Mouse (Mus musculus): Measurements from ENCODE around the gene Slc38a2.
A peak's percentile ranks its signal among the peaks of the same experiment; 100 is the strongest.

Slc38a2 gene

GRCm38 (mm10) chr15:96699521-96700511, at the start of gene Slc38a2:
Gene Slc38a2 (minus strand): TSS chr15:96699730.
- peak; percentile 76 for DNase-seq (ENCODE audit: low read depth, low spot score)

- no peak for DNase-seq (ENCODE audit: low read depth, low spot score)
Observed at GRCm38 (mm10) chr15:96749101-96749500, 49.6 kb upstream of the Slc38a2 start.

DNA sequence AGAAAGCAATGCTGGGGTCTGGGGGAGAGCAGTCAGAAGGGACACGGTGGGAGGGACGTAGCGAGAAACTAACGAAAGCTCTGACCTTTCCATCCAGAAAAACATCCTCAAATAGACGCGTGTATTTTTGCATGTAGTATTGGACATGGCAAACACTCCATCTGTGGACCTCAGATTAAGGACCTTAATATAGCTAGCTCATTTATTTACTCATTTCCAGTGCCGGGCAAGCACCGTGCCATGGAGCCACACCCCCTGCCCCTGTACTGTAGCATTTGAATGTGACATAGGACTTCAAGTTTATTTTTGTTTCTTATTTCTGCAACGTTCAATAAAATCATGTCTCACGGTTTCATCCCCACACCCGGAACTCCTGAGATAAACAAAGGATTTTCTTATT, 48.0 kb upstream of the Slc38a2 start:
- no peak for DNase-seq (ENCODE audit: low read depth, low spot score)

- no peak for DNase-seq (ENCODE audit: low read depth, low spot score)
Observed at GRCm38 (mm10) chr15:96746986-96747385, 47.5 kb upstream of the Slc38a2 start.

GRCm38 (mm10) chr15:96745299-96745698, 45.8 kb upstream of the Slc38a2 start:
- DNase-seq (ENCODE audit: low read depth, low spot score): no peak

DNA sequence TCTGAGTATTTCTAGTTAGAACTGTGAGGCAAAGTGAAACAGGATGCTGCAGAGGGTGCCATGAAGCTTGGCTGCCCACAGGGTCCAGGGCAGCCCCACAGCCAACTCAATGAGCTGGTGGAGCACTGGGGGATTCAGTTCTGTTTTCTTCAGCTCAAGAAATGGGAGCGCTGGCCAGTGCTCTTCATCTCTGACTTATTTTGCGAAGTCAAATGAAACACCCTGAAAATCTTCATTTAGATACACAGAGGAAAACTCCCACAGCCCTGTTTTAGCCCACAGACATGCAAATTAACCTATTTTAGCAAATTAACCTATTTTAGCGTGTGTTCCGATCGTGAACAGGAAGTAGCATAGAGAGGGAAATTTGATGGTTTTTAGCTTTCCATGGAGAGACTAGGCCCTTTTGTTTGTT, 45.4 kb upstream of the Slc38a2 start:
- no peak for DNase-seq (ENCODE audit: low read depth, low spot score)

DNA sequence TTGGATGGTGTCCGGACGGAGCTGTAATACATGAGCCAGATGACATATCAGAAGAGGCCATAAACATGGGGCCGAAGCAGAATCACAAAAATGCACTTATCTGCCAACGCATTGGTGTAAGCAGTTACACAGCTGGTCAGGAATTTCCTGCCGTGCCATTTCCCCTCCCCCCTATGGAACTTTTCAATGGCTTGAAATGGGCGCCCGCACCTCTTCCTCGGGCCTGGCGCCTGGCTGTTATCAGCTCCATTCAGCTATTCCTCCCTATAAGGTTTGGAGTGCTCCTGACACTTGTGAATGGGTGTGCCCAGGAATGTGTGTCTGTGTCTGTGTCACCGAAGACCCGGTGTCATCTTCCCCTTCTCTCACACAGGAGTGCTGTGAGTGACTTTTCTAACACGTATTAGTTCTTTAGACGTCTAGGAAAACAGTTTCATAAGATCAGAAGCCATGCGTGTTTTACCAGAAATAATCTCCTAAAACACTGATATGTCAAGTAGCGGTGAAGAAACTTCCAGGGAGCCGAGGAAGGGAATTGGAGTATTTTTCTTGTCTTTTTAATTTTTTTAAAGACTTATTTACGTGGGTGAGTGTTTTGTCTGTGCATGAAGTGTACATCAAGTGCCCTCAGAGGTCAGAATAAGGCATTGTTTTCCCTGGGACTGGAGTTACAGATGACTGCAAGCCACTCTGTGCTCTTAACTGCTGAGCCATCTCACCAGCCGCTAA, 44.8 kb upstream of the Slc38a2 start:
- no peak for DNase-seq (ENCODE audit: low read depth, low spot score)

- DNase-seq (ENCODE audit: low read depth, low spot score): no peak
Observed at GRCm38 (mm10) chr15:96743257-96743656, 43.7 kb upstream of the Slc38a2 start.

GRCm38 (mm10) chr15:96742591-96743241, 43.2 kb upstream of the Slc38a2 start:
- DNase-seq (ENCODE audit: low read depth, low spot score): no peak

DNA sequence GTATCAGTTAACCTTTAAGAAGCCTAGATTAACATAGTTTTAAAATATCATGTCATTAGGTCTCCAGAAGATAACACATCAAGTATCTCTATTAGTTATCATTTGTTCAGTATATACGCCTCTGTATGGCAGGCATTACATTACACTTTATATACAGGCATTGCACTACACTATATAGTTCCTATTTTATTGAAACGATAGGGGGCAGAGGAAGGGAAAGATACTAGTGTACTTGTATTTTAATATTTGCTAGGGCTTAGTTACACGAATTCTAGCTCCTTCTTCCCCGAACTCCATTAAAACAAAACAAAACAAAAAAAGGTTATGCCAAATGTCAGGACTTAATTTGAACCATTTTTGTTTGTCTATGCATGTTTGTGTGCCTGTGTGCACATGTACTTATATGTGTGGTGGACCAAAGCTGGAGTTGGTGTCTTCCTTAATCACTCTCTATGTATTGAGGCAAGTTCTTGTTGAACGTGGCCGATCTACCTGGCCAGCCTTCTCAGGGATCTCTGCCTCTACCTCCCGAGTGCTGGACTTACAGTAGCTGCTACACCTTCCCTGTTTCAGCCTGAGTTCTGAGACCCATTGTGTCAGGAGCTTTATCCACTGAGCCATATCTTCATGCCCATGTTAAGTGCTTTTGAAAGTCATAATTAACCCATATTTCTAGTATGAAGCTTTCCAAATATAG, 41.5 kb upstream of the Slc38a2 start:
- no peak for DNase-seq (ENCODE audit: low read depth, low spot score)

GRCm38 (mm10) chr15:96740091-96740490, 40.6 kb upstream of the Slc38a2 start:
- DNase-seq (ENCODE audit: low read depth, low spot score): no peak

DNA sequence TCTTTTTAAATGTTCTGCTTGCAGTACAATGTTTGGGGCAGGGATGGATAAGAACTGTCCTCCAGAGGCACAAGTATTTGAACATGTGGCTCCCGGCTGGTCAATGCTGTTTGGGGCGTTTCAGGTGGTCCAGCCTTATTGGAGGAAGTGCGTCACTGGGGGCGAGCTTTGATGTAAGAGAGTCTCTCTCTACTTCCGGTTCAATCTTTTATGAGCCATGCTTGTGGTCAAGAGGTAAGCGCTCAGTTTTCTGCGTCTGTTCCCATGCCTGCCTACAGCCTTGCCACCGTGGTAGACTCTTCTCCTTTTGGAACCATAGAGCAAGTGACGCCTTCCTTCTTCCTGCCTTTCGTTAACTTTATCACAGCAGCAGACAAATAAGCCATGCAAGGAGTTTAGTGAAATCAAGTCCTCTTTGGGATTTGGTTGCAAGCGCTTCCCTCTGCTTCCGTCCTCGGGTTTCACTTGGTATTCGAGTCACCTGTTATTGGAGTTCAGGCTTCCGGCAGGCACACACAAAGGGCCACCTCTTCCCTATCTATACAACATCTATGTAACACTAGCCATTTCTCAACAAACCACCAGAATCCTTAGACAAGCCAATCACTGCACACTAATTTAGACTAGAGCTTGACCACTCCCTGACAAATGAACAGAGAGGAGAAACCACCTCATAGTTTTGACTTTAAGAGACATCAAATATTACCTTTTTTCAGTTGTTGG, 37.3 kb upstream of the Slc38a2 start:
- DNase-seq (ENCODE audit: low read depth, low spot score): no peak

DNA sequence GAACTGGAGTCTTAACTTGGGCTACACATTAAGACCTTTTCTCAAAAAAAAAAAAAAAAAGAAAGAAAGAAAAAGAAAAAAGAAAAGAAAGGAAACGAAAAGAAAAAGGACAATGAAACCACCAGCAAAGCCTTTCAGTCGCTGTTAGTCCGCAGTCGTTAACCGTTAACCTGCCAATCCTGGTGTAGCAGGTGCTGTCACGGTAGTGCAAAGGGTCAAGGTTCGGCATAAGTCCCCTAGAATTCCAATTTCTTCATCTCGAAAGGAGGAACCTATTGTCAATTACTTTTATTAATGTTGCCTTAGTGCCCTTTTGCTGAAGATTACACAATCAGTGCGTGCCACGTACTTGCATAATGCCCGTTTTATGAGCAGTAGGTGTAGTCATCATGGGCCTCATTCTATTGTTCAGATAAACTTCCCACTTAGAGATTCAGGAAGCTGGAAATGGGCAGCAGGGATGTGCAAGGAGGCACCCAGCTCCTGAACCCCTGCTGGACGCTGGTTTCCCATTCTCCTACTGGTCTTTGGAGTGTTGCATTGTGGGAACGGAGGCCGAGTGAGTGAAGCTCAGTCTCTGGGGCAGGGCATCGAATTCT, 36.1 kb upstream of the Slc38a2 start:
- DNase-seq (ENCODE audit: low read depth, low spot score): no peak

DNA sequence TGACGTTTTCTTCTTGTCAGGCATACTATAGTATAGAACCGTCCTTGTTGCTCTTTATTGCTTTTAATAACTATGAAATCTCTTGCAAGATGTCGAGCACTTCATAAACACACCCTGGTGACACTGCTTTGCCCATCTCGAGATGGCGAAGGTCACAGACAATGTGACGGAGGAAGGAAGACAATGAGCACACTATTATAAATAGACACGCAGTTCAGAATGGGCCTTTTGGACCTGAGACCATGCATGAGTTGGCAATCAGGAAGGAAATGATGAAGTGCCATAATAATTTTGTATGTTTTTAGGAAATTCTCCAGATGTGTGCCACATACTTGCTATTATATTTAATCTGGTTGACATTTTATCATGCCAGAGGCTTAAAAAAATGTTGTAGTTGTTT, 34.9 kb upstream of the Slc38a2 start:
- DNase-seq (ENCODE audit: low read depth, low spot score): no peak

GRCm38 (mm10) chr15:96730416-96730815, 30.9 kb upstream of the Slc38a2 start:
- DNase-seq (ENCODE audit: low read depth, low spot score): no peak

DNA sequence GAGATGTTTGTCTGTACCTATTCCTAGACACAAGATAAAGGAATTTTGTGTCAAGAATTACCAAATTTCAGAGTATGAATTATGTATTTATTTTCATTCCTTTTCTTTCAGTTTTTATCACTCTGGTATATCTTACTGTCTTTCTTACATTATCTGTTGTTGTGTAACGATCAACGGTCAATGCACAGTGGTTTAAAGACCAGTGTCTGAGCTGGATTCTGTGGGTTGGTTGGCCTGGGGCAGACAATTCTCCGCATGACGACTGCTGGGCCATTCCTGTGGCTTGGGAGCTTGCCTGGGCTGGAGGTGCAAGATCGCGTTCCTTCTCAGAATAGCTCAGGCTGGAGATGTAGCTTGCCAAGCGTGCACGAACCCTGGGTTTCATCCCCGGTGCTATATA, 30.3 kb upstream of the Slc38a2 start:
- no peak for DNase-seq (ENCODE audit: low read depth, low spot score)

GRCm38 (mm10) chr15:96728993-96729392, 29.5 kb upstream of the Slc38a2 start:
- DNase-seq (ENCODE audit: low read depth, low spot score): no peak

DNA sequence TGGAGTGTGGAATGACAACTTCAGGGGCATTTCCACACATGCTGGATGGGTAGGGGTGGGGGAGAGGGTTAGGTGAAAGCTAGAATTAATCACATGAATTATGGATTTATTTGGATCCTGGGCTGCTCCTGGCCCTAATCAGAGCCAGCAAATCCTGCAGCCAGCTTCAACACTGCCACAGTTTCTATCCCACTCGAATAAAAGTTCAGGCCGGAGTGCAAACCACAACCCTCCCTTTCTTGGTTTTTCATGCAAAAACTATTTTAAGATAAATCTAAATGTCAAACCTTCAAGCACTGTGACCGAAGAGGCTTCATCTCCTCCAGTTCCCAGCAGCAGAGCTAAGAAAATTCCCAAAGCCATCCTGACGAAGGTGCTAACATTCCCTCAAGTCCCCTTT, 28.8 kb upstream of the Slc38a2 start:
- DNase-seq (ENCODE audit: low read depth, low spot score): no peak

DNA sequence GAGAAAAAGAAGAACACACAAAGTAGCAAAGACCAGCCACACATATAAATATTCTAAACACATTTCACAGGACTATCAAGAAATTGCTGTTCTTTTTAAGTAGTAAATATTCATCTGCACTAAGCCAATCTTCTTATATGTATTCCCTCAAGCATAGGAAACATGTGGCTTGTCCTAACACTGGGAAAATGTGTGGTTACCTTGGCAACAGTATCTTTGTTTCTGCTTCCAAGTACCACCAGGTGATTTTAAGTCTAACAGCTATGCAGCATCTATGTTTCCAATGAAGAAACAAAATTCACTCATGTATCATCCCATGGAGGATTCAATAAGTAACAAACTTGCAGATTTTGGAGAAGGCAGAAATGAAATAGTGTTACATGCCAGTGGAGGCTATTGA, 25.0 kb upstream of the Slc38a2 start:
- DNase-seq (ENCODE audit: low read depth, low spot score): no peak

DNA sequence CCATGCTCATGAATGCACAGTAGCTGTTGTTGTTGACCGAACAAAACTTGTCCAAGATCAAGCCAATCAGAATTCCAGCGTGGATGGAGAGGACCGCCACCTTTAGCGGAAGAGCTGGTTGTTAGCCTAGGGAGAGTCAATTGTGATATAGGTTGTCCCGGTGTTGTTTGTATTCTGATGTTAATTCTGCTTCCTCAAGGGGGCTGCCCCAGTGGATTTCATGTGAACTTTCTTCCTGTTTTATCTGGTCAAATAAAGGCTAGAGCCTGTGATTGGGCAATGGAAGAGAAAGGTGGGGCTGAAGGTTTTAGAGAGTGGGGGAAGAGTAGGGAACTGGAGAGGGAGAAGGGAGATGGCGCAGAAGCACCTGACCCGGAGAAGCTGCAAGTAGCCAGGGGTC, 22.7 kb upstream of the Slc38a2 start:
- peak; percentile 92 for DNase-seq (ENCODE audit: low read depth, low spot score)

- DNase-seq (ENCODE audit: low read depth, low spot score): no peak
Observed at GRCm38 (mm10) chr15:96720146-96720545, 20.6 kb upstream of the Slc38a2 start.
